Mouse (Mus musculus) small intestine, adult 2 months (tissue): ENCODE measurements around the gene Myh14.

Experiments
- CTCF ChIP-seq: fragments of 200-500 bp; IDR thresholded peaks from 2 replicates; pipeline ENCODE4 v1.5.1; 2012; ENCODE audit warnings: low read depth, mild to moderate bottlenecking, control low read depth, inconsistent platforms, low read length, moderate library complexity, mixed read lengths; ENCODE audit not compliant: insufficient replicate concordance, insufficient read length; ENCODE audit errors: extremely low read depth
- POLR2A ChIP-seq: fragments of 200-500 bp; IDR thresholded peaks from 2 replicates; pipeline ENCODE4 v1.6.1; 2012; ENCODE audit warnings: low read depth, mild to moderate bottlenecking, control low read depth, inconsistent platforms, low read length, moderate library complexity

DNA sequence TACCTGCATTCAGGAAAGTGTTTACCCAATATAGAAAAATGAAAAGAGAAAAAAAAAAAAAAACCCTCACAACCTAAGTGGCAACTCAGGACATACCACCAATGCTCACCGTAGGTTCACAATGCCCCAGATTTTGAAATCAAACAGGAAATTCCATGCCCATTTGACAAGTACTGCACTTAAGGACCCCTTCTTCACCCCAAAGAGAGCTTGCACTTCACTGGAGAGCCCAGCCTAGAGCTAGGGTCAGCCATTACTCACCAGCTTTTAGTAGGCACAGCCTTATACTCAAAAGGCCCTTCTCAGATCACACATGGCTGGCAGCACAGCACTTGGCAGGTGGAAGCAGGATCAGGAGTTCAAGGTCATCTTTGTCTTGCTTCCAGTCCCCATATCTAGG lies 87.5 kb downstream of the Myh14 start:
- TF ChIP-seq POLR2A (no peak), CTCF (no peak)
